Mouse (Mus musculus) CH12.LX (cell line): ENCODE data around the gene Surf1. TPM values are rescaled to one million over a fixed set of nuclear protein-coding genes. Genes with fewer than 3 reads are reported as not detected.

Experiments
- DNase-seq: peaks from one replicate; pipeline ENCODE4 v3.0.0-alpha.2; 2013; ENCODE audit errors: extremely low read depth
- H3K27ac ChIP-seq: 2 replicates; pipeline ENCODE4 v1.5.1; 2012; ENCODE audit warnings: low read depth, mild to moderate bottlenecking, control low read depth, moderate library complexity; ENCODE audit not compliant: insufficient read depth
- H3K27me3 ChIP-seq: replicated peaks from 2 replicates; pipeline ENCODE3; 2012; ENCODE audit warnings: inconsistent platforms
- H3K36me3 ChIP-seq, 2 experiments: replicated peaks in 1 of 2; 2 replicates each; pipeline versions ENCODE3 to v1.6.1; 2012; ENCODE audit warnings: inconsistent platforms in 1 of 2, low read length in 1 of 2, mild to moderate bottlenecking in 1 of 2, mixed read lengths in 1 of 2, moderate library complexity in 1 of 2; ENCODE audit not compliant: control insufficient read depth in 1 of 2, insufficient read depth in 1 of 2
- H3K4me1 ChIP-seq, 2 experiments: 2 replicates each; pipeline ENCODE4 v1.6.1; 2012; ENCODE audit warnings: inconsistent platforms in 1 of 2, moderate library complexity in 1 of 2; ENCODE audit not compliant: insufficient read depth in 2 of 2, control insufficient read depth in 1 of 2
- H3K4me2 ChIP-seq: 2 replicates; pipeline ENCODE4 v1.6.1; 2012; ENCODE audit warnings: low read depth, mild to moderate bottlenecking, control low read depth; ENCODE audit not compliant: poor library complexity, insufficient read depth, severe bottlenecking
- H3K4me3 ChIP-seq, 3 experiments: fragments of 150-350 bp in 1 of 3; sonication (generic) in 1 of 3; replicated peaks in 1 of 3; 2 replicates each; pipeline versions ENCODE3 to v1.5.1; 2011 to 2012; ENCODE audit warnings: low read depth in 2 of 3, low read length in 2 of 3, mild to moderate bottlenecking in 2 of 3, moderate library complexity in 2 of 3, control low read depth in 1 of 3, improper control_type of control experiment in 1 of 3, inconsistent platforms in 1 of 3, mixed read lengths in 1 of 3; ENCODE audit not compliant: poor library complexity in 1 of 3
- H3K79me2 ChIP-seq: replicated peaks from 2 replicates; pipeline ENCODE4 v1.6.1; 2012; ENCODE audit warnings: mild to moderate bottlenecking, moderate library complexity; ENCODE audit not compliant: control insufficient read depth, poor library complexity, insufficient read depth, severe bottlenecking; ENCODE audit errors: extremely low read depth
- H3K9ac ChIP-seq: 2 replicates; pipeline ENCODE4 v1.6.1; 2012; ENCODE audit warnings: low read depth, mild to moderate bottlenecking, control low read depth, moderate library complexity; ENCODE audit not compliant: insufficient read depth
- H3K9me3 ChIP-seq: replicated peaks from 2 replicates; pipeline ENCODE3; 2012; ENCODE audit warnings: low read length, inconsistent platforms, mixed read lengths
- E2F4 ChIP-seq: IDR thresholded peaks from 2 replicates; pipeline ENCODE4 v1.6.1; 2011; ENCODE audit warnings: low read depth, low read length, improper control_type of control experiment; ENCODE audit not compliant: insufficient replicate concordance
- JUN ChIP-seq: IDR thresholded peaks from 2 replicates; pipeline ENCODE4 v1.6.1; 2011; ENCODE audit warnings: low read depth, mild to moderate bottlenecking, low read length, improper control_type of control experiment, moderate library complexity; ENCODE audit not compliant: insufficient read depth
- MAZ ChIP-seq: IDR thresholded peaks from 2 replicates; pipeline ENCODE4 v1.6.1; 2012; ENCODE audit warnings: low read depth, mild to moderate bottlenecking, inconsistent platforms, low read length, improper control_type of control experiment, moderate library complexity
- MEF2A ChIP-seq: IDR thresholded peaks from 2 replicates; pipeline ENCODE4 v1.6.1; 2014; ENCODE audit warnings: low read depth, mild to moderate bottlenecking, inconsistent platforms, low read length, improper control_type of control experiment, borderline replicate concordance
- NELFE ChIP-seq: IDR thresholded peaks from 2 replicates; pipeline ENCODE4 v1.6.1; 2011; ENCODE audit warnings: low read depth, low read length, improper control_type of control experiment
- NRF1 ChIP-seq: IDR thresholded peaks from 2 replicates; pipeline ENCODE4 v1.6.1; 2014; ENCODE audit warnings: low read depth, mild to moderate bottlenecking, inconsistent platforms, low read length, improper control_type of control experiment, moderate library complexity
- POLR2AphosphoS2 ChIP-seq: IDR thresholded peaks from 2 replicates; pipeline ENCODE4 v1.6.1; 2011; ENCODE audit warnings: low read depth, low read length, improper control_type of control experiment
- RAD21 ChIP-seq: IDR thresholded peaks from 2 replicates; pipeline ENCODE4 v1.6.1; 2011; ENCODE audit warnings: low read depth, mild to moderate bottlenecking, low read length, improper control_type of control experiment, moderate library complexity
- USF1 ChIP-seq: IDR thresholded peaks from 2 replicates; pipeline ENCODE4 v1.6.1; 2014; ENCODE audit warnings: low read depth, mild to moderate bottlenecking, inconsistent platforms, low read length, improper control_type of control experiment
- USF2 ChIP-seq: conservative IDR thresholded peaks from 2 replicates; pipeline ENCODE4 v1.6.1; 2011; ENCODE audit warnings: low read depth, low read length, improper control_type of control experiment
- ZC3H11A ChIP-seq: IDR thresholded peaks from 2 replicates; pipeline ENCODE4 v1.6.1; 2012; ENCODE audit warnings: low read depth, mild to moderate bottlenecking, inconsistent platforms, low read length, improper control_type of control experiment
- ZMIZ1 ChIP-seq: IDR thresholded peaks from 2 replicates; pipeline ENCODE4 v1.6.1; 2012; ENCODE audit warnings: low read depth, mild to moderate bottlenecking, inconsistent platforms, low read length, improper control_type of control experiment
- dilution Hi-C: fragments of 300-500 bp; cut with MboI; formaldehyde crosslinking; loops from 2 replicates; pipeline ENCODE4 v1.14.3; 2020; ENCODE audit warnings: low sequenced_read_pairs; ENCODE audit not compliant: extremely low pct_unique_long_range_greater_than_20kb, extremely low pct_ligation_motif_present
- in situ Hi-C: fragments of 300-500 bp; cut with MboI; formaldehyde crosslinking; loops from 3 replicates; pipeline ENCODE4 v1.14.3; 2019; ENCODE audit warnings: low sequenced_read_pairs, low pct_ligation_motif_present, low pct_unique_long_range_greater_than_20kb, mixed read lengths
- polyA plus RNA-seq: library from polyadenylated mRNA; unstranded; fragments of >175 nt; gene quantifications from 2 replicates; pipeline ENCODE4 v1.2.1, GENCODE M21; 2012; ENCODE audit warnings: low read depth; ENCODE audit not compliant: insufficient read length
- total RNA-seq, 2 experiments: library from RNA; depleted of rRNA; stranded (reverse); fragments of 300-350 nt in 1 of 2; fragments of >200 nt in 1 of 2; gene quantifications; 2 replicates each; pipeline ENCODE4 v1.2.3; 2012 to 2014

Surf1 gene
- total and polyA plus RNA-seq, 3 experiments: 43.4 to 83.9 (median 58.7) TPM

DNA sequence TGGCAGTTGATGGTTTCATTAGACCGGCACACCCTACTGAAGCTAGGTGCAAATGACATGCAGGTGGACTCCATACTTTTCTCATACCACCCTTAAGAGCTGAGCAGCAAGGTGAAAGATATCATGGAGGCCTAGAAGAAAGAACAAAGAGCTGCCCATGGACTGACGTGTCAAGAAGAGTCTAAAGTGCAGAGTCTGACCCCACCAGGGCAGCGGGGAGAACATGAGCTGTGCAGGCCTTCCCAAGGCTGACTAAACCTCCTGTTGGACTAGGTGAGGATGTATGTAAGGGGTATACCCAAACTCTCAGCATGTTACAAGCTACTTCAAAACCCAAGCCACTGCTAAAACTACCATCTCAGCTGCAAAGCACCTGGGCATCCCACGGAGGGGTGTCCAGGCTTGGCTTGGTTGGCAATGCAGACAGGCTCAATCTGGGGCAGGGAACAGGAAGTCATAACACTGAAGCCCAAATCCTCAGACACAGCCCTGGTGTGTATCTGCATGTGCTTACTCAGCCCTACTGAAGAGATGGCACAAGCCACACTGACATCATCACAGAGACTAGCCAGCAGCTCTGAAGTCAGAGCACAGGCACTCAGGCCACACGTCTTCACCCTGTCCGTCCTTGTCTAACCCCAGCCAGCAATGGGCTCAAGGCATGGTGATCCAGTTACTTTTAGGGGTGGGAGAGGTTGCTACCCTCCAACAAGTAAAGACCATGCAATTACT, 11.6 kb upstream of the Surf1 start:
- TF ChIP-seq MAZ (no peak), ZC3H11A (no peak), NRF1 (no peak), E2F4 (no peak), POLR2AphosphoS2 (no peak)
- H3K27me3 ChIP-seq: no peaks in the 10 kb centered on the region
- H3K9me3 ChIP-seq: no peaks in the 10 kb centered on the region
- H3K4me2 ChIP-seq: no peak overlapping the region
- no peak overlapping the region for H3K4me3 ChIP-seq
- H3K79me2 ChIP-seq: peaks cover 65% of the 10 kb centered on the region
- H3K27ac ChIP-seq: no peak overlapping the region
- no peak overlapping the region for H3K9ac ChIP-seq
- in situ Hi-C loops (loop anchor here (5.0 kb wide), 1 partner anchor 94 kb away; no protein-coding TSS in a partner anchor), dilution Hi-C loops (no loop called here)
- peaks cover 12 to 42% of the 10 kb centered on the region in 2 experiments for H3K4me1 ChIP-seq
- DNase-seq: no peak
- peaks cover 61 to 86% of the 10 kb centered on the region in 2 experiments for H3K36me3 ChIP-seq

DNA sequence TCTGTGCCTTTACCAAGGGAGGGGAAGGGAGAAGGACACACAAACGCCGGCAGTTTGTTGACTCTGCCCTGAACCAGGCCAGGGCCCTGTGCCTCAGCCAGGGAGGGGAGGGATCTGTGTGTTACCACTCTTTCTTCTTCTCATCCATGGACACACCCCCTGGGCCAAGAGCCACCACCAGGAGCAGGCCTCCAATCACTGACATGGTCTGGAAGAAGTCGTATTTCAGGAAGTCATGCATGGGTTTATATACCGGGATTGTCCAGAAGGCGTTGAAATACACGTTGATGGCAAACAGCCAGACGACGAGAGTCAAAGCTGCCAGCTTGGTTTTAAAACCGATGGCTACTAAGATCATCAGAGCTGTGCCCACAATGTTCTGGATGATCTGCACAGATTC, 5.5 kb upstream of the Surf1 start:
- in situ Hi-C loops: no loop called here
- TF ChIP-seq RAD21: no peak
- TF ChIP-seq USF1: no peak
- TF ChIP-seq NELFE: no peak
- no peak for TF ChIP-seq JUN
- TF ChIP-seq MEF2A: no peak
- 0 out of 2 replicates have a peak, but pooled peaks have one; percentile 67 for TF ChIP-seq POLR2AphosphoS2
- TF ChIP-seq, all 38 proteins: peak for 1
- no peak for DNase-seq

DNA sequence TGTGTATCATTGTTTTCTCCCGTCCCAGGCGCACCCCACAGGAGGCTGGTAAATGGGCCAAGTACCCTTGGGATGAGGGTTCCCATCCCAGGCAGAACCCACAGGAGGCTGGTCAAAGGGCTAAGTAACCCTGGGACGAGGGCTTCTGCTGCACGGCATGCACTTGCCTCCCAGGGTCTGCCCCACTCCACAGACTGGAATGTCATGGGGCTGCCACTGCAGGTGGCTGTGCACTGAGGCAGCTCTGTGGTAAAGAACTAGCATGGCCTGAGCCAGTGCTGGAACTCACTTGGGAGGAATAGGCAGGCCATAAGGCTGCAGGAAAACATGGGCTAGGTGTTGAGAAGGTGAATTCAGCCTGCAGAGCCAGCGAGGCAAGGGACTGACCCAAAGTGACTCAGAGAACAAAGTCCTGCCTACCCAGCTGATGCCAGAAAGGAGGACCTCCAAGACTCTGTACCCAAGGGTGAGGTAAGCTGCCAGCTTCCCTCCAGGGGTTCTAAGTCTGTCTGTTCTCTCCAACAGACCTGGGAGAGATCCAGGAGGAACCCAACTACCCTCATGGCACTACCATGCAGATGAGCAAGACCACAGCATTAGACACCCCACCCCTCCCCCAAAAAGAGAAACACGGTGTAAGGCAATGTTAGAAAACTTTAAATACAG, 4.0 kb upstream of the Surf1 start:
- no peak for DNase-seq
- H3K27ac ChIP-seq: no peak overlapping the region
- no peak overlapping the region for H3K4me3 ChIP-seq
- TF ChIP-seq MEF2A: no peak
- TF ChIP-seq USF2: no peak
- no peak; the same call in 1 of the 2 replicates for TF ChIP-seq ZMIZ1
- H3K9me3 ChIP-seq: no peaks in the 10 kb centered on the region
- peaks cover 26% of the 10 kb centered on the region for H3K79me2 ChIP-seq
- dilution Hi-C loops (no loop called here), in situ Hi-C loops (no loop called here)
- no peaks in the 10 kb centered on the region for H3K27me3 ChIP-seq
- peaks cover 77 to 82% of the 10 kb centered on the region in 2 experiments for H3K36me3 ChIP-seq
- H3K9ac ChIP-seq: no peak overlapping the region
- peaks cover 11 to 36% of the 10 kb centered on the region in 2 experiments for H3K4me1 ChIP-seq
- no peak overlapping the region for H3K4me2 ChIP-seq

More for the DNA sequence above, 5.5 kb upstream of the Surf1 start:
- Histone ChIP-seq H3K4me1 (peaks cover 13 to 34% of the 10 kb centered on the region in 2 experiments), H3K36me3 (peaks cover 88 to 96% of the 10 kb centered on the region in 2 experiments), H3K9me3 (no peaks in the 10 kb centered on the region), H3K79me2 (peaks cover 19% of the 10 kb centered on the region), H3K9ac (no peak overlapping the region), H3K27ac (no peak overlapping the region), H3K4me2 (no peak overlapping the region), H3K4me3 (no peak overlapping the region), H3K27me3 (no peaks in the 10 kb centered on the region)
- dilution Hi-C loops: no loop called here
